Mouse (Mus musculus) urinary bladder, postnatal 10 days (tissue): ENCODE results near the gene Igsf3.

ENCODE experiments used
- DNase-seq: peaks from one replicate; pipeline ENCODE4 v3.0.0; 2022; ENCODE audit warnings: low spot score

Igsf3 gene

DNA sequence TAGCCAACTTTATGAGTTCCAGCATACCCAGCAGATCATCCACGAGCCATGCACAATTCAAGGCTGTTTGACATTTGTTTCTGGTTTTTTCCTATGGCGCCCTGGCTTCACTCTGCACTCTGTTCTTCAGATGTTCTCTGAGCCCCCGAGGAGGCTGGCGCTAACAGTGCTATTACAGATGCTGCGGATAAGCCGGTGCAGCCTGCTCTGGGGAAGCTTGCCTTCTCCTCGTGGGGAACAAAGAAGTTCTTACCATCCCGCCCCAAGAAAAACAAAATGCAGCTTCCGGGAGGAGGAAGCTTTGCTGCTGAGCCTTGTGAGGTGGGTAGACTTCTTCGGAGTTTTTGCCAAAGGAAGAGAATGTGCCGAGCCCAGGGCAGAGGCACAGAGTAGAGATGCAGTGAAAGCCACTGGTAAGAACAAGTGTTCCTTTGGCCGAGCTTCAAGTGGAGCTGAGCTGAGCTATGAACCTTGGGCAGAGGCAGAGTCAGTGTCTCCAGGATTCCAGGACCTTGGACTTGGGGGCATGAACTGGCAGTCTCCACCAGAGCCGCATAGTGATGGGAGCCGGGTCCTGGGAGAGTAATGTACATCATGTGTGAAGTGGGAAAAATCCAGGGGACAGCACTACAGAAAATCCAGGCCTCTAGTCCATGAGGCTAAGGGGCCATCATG, 125.3 kb downstream of the Igsf3 start:
- DNase-seq, result no peak

DNA sequence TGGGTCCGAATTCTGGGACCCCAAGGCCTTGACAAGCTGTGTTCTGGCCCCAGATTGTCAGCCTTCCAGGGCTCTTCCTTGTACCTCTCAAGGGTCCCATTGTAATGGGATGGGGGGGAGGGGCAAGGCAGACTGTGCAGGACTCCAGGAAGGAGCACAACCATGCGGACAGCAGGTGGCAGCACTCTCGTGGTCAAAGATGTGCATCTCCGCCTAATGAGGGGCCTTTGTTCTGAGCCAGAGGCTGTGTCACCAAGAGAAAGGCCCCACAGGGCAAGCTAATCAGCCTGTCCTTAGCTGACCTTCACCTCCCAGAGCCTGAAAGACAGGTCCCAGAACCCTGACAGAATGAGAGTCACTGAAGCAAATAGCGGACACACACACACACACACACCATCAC, 129.3 kb downstream of the Igsf3 start:
- peak; percentile 38 for DNase-seq

DNA sequence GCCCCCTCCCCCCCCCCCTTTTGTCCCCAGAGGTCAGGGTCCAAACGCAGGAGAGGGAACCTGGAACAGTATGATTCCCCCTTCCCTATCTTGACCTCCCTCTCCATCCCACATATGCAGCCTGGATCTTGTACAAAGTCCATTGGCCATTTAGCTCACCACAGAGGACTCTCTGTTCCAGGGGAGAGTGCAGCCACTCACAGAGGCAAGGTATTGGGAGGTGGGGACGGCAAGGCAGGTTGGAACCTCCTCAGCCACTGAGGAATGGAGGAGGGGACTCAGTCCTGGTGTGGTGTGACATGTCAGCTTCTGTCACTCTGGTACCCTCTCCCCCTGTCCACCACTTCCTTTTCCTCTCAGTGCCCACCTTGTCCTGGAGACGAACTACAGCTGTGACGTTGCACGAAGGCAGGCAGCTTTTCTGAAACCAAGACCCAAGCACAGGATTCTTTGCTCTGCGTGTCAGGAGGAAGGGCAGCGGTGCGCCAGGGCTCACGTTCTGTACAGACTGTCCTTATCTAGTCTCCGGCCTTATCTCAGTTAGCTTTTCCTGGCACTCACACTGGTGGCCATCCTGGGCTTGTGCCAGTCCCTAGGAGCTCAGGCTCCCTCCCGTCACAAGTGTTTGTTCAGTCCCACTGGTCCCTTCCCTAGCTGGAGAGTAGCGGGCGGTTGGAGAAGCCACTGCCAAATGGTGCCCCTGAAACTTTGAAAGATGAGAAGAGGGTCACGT, 130.3 kb downstream of the Igsf3 start:
- DNase-seq, result no peak

DNA sequence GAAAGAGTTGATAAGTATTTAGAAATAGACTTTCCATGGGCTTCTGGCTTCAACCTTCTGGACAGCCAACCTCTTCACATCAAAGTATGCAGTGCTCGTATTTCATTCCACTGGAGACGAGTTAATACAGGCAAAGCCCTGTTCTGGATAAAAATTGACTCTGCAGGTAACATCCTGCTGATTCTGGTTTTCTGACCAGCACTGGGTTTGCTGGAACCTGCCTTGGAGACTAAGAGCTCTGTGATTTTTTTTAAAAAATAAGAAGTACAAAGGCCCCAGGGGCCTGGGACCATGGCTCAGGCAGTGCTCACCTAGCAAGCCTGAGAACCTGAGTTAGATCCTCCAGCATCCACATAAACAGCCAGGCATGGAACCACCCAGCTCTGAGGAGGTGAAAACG, 130.9 kb downstream of the Igsf3 start:
- DNase-seq, result no peak

DNA sequence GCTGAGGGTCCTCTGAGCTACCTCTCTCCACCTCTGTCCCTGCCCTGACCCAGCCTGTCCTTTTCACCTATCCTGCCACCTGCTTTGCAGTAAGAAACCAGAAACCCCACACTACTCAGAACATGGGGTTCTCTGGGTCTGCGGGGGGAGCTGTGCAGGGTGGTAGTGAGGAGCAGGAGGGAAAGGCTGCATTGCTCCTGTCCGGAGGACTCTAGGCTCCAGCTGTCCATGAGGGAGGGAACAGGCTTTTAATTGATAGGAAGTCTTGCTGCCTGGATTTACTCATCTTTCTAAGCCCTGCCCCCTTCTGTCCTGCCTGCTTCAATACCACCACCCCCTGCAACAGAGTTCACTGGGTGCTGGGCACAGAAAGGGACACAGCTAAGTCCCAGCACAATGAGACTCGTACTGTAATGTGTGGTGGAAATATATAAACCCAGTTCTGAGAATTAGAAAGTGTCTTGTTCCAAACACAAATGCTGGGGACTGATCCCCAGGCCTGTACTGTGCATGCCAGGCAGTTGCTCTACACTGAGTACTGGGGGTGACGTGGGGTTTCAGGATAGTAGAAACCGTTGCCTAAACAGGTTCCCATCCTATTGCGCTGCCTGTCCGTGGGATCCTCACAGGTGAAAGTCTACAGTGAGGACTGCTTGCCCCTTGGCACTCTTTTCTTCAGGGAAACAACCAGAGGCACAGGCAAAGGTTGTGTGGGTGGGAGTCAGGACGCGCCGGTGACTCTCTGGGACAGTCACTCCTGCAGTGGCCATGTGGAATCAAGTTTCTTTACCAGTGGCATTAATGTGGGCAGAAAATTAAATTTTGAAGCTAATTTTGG, 133.0 kb downstream of the Igsf3 start:
- DNase-seq, result no peak

DNA sequence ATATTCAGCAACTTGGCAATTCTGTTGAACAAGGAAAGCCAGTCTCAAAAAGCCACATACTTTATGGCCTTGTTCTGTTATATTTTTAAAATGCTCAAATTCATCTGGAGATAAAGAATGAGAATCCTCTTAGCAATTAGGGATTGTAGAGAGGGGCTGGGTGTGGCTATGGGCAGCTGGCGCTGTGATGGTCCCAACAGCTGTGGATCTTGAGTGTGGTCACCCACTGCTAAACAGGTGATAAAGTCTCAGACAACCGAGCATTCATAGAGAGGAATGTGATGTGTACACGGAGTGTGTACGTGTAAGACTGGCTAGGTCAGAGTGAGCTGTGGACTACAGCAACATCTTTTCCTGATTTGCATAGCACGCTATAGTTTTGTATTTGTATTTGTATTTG, 133.7 kb downstream of the Igsf3 start:
- DNase-seq, result no peak
